Mouse (Mus musculus) heart, embryonic 15.5 days (tissue): ENCODE results near the gene Gnb5. TPM values are rescaled to one million over a fixed set of nuclear protein-coding genes. Genes with fewer than 3 reads are reported as not detected.

Experiments
- ATAC-seq: fragments of 200-750 bp; cut with Nextera tagmentation; replicated peaks from 2 replicates; pipeline ENCODE4 v1.8.0; 2017; ENCODE audit warnings: low read depth, moderate TSS enrichment; ENCODE audit not compliant: insufficient number of reproducible peaks, insufficient read depth, low FRiP score
- H3K27ac ChIP-seq: fragments of 300-500 bp; sonication (generic); 2 replicates; pipeline ENCODE4 v1.5.1; 2015; ENCODE audit warnings: mild to moderate bottlenecking, inconsistent platforms
- H3K27me3 ChIP-seq: fragments of 300-500 bp; sonication (generic); 2 replicates; pipeline ENCODE4 v1.6.1; 2015; ENCODE audit warnings: inconsistent platforms
- H3K36me3 ChIP-seq: fragments of 300-500 bp; sonication (generic); 2 replicates; pipeline ENCODE4 v1.6.1; 2015; ENCODE audit warnings: mild to moderate bottlenecking, inconsistent platforms
- H3K4me1 ChIP-seq: fragments of 300-500 bp; sonication (generic); replicated peaks from 2 replicates; pipeline ENCODE4 v1.6.1; 2015; ENCODE audit warnings: inconsistent platforms
- H3K4me2 ChIP-seq: fragments of 300-500 bp; sonication (generic); 2 replicates; pipeline ENCODE4 v1.6.1; 2015; ENCODE audit warnings: inconsistent platforms, mild to moderate bottlenecking, moderate library complexity
- H3K4me3 ChIP-seq: fragments of 300-500 bp; sonication (generic); 2 replicates; pipeline ENCODE4 v1.5.1; 2015; ENCODE audit warnings: mild to moderate bottlenecking, inconsistent platforms
- H3K9ac ChIP-seq: fragments of 300-500 bp; sonication (generic); 2 replicates; pipeline ENCODE4 v1.6.1; 2015; ENCODE audit warnings: mild to moderate bottlenecking, inconsistent platforms
- H3K9me3 ChIP-seq: fragments of 300-500 bp; sonication (generic); replicated peaks from 2 replicates; pipeline ENCODE4 v1.6.1; 2016; ENCODE audit warnings: inconsistent platforms
- WGBS: fragments of 180-500 bp; shearing (Covaris S2); methylation state at CpG from one replicate; pipeline ENCODE4 v1.1.7; 2015; ENCODE audit warnings: mixed read lengths; 5-methylcytosine and 5-hydroxymethylcytosine counted together
- polyA plus RNA-seq: library from polyadenylated mRNA; unstranded; fragments of >200 nt; fragmentation: Nextera tagmentation; extraction: Ambion mirVana; gene quantifications from 2 replicates; pipeline ENCODE4 v1.2.1, GENCODE M21; 2015

The Gnb5 gene
- polyA plus RNA-seq, 1 experiment from 2014 or later = 56.1 TPM

DNA sequence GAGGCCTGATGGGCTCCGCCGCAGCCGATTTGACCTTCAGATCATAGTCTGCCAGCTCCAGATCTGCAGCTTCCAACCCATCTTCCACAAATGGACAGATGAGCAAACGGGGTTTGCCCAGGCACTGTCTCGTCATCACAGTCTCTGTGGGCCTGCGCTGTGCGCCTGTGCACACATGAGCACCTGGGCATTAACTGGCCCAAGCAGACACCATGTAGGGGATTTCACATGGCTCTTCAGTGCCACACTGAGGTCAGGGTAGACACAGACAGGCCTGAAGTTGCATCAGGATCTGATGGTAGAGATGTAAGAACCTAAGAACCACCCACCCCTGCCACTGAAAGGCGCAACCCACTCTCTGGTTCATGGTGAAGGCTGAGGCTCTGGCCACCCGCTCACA, 31.0 kb upstream of the Gnb5 start:
- no peak overlapping the region for H3K4me3 ChIP-seq
- no peaks in the 10 kb centered on the region for H3K4me1 ChIP-seq
- no peaks in the 10 kb centered on the region for H3K9me3 ChIP-seq
- WGBS = 92% methylated on average over 9 of the region's 9 CpGs
- ATAC-seq = no peak
- no peak overlapping the region for H3K27ac ChIP-seq
- H3K36me3 ChIP-seq = no peaks in the 10 kb centered on the region; the same call in 1 of the 2 replicates
- H3K4me2 ChIP-seq = no peak overlapping the region
- H3K9ac ChIP-seq = no peak overlapping the region
- H3K27me3 ChIP-seq = no peaks in the 10 kb centered on the region

DNA sequence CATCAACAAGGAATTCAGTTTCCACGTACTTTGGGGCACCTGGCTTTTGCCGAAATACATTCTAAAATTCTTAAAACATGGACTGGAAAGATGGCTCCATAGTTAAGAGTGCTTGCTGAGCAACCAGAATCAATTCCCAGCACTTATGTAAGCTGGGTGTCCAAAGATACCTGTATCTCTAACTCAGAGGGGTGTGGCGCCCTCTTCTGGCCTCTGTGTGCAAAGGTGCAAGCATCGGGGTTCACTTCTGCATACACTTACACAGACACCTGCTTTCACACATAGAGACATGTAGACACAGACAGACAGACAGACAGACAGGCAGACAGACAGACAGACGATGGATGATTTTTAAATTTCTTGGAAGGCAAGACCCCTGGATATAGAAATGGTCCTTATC, 25.3 kb upstream of the Gnb5 start:
- 46% methylated on average over 5 of the region's 5 CpGs for WGBS
- ATAC-seq = no peak
- Histone ChIP-seq H3K9ac (no peak overlapping the region), H3K4me2 (no peak overlapping the region), H3K4me3 (no peak overlapping the region), H3K9me3 (no peaks in the 10 kb centered on the region), H3K27me3 (no peaks in the 10 kb centered on the region), H3K36me3 (no peaks in the 10 kb centered on the region), H3K27ac (no peak overlapping the region), H3K4me1 (0 out of 2 replicates have a peak, but pooled peaks cover 3% of the 10 kb centered on the region)

DNA sequence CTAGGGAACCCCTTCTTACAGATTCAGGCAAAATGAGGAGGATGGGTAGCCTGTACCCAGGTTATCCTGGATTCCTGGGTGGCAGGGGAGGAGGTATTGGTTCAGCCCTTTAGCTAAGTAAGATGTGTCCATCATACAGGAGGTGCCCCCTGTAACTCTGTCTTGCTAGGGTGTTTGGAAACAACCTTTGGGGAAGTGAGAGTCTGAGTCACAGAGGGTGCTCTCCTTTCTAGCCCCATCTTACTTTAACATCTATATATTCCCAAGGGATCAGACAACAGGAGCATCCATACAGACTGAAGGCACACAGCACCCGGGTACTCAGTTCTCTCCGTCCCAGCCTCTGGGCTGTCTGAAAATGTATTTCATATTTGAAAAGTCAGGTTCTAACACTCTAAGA, 23.9 kb upstream of the Gnb5 start:
- H3K36me3 ChIP-seq = no peaks in the 10 kb centered on the region
- H3K4me3 ChIP-seq = no peak overlapping the region
- H3K4me1 ChIP-seq = 0 out of 2 replicates have a peak, but pooled peaks cover 3% of the 10 kb centered on the region
- ATAC-seq = no peak
- no peak overlapping the region for H3K9ac ChIP-seq
- 71% methylated on average over 2 of the region's 2 CpGs for WGBS
- H3K27ac ChIP-seq = no peak overlapping the region
- H3K27me3 ChIP-seq = no peaks in the 10 kb centered on the region
- no peak overlapping the region for H3K4me2 ChIP-seq
- H3K9me3 ChIP-seq = no peaks in the 10 kb centered on the region

DNA sequence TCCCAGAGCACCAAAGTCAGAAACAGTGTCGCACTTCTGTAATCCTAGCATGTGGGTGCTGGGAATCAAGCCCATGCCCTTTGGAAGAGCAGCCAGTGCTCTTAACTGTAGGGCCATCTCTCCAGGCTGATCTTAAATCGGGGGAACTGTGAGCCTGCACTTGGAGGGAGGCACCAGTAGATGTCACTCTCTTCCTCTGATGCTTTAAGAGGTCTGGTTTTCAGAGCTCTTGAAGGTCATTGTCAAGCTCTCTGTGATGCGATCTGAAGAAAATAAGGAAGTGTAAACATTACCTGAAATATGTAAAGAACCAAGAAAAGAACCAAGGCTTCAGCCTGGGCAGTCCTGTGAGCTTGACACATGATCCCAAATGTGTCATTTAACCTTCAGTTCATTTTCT, 23.3 kb upstream of the Gnb5 start:
- 0 out of 2 replicates have a peak, but pooled peaks cover 3% of the 10 kb centered on the region for H3K4me1 ChIP-seq
- no peak overlapping the region for H3K9ac ChIP-seq
- no peak overlapping the region for H3K4me3 ChIP-seq
- H3K27ac ChIP-seq = no peak overlapping the region
- H3K36me3 ChIP-seq = no peaks in the 10 kb centered on the region
- no peak overlapping the region for H3K4me2 ChIP-seq
- WGBS = 10% methylated on average over 3 of the region's 3 CpGs
- no peak for ATAC-seq
- H3K27me3 ChIP-seq = no peaks in the 10 kb centered on the region
- H3K9me3 ChIP-seq = no peaks in the 10 kb centered on the region

DNA sequence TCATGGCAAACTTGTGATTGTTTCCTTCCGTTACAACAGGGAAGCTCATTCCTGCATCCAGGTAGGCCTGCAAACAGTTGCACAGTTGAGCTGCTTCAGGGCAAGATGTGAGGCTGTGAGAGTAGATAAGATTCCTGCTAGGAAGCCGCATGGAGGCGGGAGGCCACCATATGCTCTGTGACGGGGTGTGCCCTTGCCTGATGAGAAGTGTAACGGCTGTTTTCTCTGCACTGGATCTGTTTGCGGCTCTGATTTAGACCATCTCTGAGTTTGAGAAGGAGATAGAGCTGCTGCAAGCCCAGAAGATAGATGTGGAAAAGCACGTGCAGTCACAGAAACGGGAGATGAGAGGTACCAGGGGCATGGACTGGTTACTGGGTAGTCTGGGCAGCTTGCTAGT, 22.5 kb upstream of the Gnb5 start:
- 66% methylated on average over 8 of the region's 8 CpGs for WGBS
- no peak overlapping the region for H3K4me3 ChIP-seq
- no peaks in the 10 kb centered on the region for H3K9me3 ChIP-seq
- H3K4me1 ChIP-seq = 0 out of 2 replicates have a peak, but pooled peaks cover 3% of the 10 kb centered on the region
- H3K36me3 ChIP-seq = no peaks in the 10 kb centered on the region
- H3K27ac ChIP-seq = no peak overlapping the region
- H3K27me3 ChIP-seq = no peaks in the 10 kb centered on the region
- H3K9ac ChIP-seq = no peak overlapping the region
- no peak for ATAC-seq
- no peak overlapping the region for H3K4me2 ChIP-seq

DNA sequence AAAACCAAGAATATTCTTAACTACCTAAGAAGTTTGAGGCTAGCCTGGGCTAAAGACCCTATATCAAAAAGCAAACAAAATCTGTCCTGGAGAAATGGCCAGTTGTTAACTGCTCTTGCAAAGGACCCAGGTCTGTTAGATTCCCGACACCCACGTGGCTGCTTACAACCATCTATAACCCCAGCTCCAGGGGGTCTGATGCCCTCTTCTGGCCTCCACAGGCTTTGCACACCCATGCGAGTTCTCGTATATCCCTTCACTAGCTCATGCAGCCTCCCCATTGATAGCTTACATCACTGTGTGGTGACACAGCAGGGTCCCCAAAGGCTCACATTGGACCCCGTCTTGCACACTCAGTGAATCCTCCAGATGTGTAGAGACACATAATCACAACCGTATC, 20.7 kb upstream of the Gnb5 start:
- H3K4me3 ChIP-seq = no peak overlapping the region
- no peaks in the 10 kb centered on the region for H3K9me3 ChIP-seq
- H3K27me3 ChIP-seq = no peaks in the 10 kb centered on the region
- H3K36me3 ChIP-seq = no peaks in the 10 kb centered on the region
- peaks cover 3% of the 10 kb centered on the region; the same call in 1 of the 2 replicates for H3K4me1 ChIP-seq
- no peak overlapping the region for H3K27ac ChIP-seq
- 82% methylated on average over 6 of the region's 6 CpGs for WGBS
- no peak for ATAC-seq
- H3K9ac ChIP-seq = no peak overlapping the region
- H3K4me2 ChIP-seq = no peak overlapping the region

DNA sequence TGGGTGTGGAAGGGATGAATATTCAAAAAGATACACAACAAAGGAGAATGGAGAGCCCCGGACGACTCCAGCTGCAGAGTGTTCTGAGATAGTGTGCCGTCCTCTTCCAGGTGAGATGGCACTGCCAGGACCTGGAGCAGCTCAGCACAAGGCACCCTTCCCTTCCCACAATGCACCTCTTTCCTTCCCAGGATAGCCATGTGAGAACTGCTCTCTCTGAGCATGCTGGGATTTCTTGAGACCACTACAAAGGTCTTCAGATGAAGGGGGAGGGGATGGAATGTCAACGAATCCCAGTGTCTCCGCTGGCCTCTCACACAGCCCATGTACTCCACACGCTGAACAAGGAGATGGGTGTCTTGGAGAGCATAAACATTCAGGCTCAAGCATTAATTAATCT, 18.5 kb upstream of the Gnb5 start:
- no peaks in the 10 kb centered on the region for H3K27me3 ChIP-seq
- H3K4me1 ChIP-seq = peaks cover 3% of the 10 kb centered on the region; the same call in 1 of the 2 replicates
- H3K9ac ChIP-seq = no peak overlapping the region
- no peaks in the 10 kb centered on the region for H3K36me3 ChIP-seq
- H3K4me3 ChIP-seq = no peak overlapping the region
- no peaks in the 10 kb centered on the region for H3K9me3 ChIP-seq
- no peak overlapping the region for H3K4me2 ChIP-seq
- no peak overlapping the region for H3K27ac ChIP-seq
- ATAC-seq = no peak
- 66% methylated on average over 6 of the region's 6 CpGs for WGBS

DNA sequence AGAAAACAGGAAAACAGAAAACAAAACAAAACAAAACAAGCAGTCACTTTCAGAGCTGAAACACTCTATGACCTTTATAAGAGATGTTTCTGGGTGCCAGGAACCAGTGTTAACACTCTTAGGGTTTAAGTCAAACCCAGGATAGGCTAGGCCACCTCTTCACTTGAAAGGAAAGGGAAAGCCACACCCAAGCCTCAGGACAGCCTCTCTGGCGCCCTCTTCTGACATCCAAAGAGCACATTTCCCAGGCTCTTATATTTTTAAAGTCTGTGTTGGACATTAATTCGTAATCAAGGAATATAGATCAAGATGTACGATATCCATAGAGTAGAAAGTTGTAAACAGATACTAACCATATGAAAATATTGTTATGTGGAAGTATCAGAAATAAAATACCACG, 16.5 kb upstream of the Gnb5 start:
- Histone ChIP-seq H3K9me3 (no peaks in the 10 kb centered on the region), H3K4me2 (no peak overlapping the region), H3K4me1 (no peaks in the 10 kb centered on the region; the same call in 1 of the 2 replicates), H3K27ac (no peak overlapping the region), H3K4me3 (no peak overlapping the region), H3K36me3 (no peaks in the 10 kb centered on the region), H3K27me3 (no peaks in the 10 kb centered on the region), H3K9ac (no peak overlapping the region)
- ATAC-seq = no peak
- WGBS = 44% methylated on average over 4 of the region's 4 CpGs

DNA sequence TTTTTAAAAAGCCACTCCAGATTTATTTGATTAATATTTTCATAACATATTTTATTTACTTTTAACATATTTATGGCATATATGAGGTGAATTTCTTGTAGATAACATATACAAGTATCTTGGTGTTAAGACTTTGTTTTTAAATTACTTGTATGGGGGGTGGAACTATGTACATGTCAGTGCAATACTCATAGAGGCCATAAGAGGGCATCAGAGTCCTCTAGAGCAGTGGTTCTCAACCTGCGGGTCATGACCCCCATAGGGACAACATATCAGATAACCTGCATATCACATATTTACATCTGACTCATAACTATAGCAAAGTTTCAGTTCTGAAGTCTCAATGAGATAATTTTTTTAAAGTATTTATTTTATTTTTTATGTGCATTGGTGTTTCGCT, 6.7 kb upstream of the Gnb5 start:
- 75% methylated on average over 2 of the region's 2 CpGs for WGBS

DNA sequence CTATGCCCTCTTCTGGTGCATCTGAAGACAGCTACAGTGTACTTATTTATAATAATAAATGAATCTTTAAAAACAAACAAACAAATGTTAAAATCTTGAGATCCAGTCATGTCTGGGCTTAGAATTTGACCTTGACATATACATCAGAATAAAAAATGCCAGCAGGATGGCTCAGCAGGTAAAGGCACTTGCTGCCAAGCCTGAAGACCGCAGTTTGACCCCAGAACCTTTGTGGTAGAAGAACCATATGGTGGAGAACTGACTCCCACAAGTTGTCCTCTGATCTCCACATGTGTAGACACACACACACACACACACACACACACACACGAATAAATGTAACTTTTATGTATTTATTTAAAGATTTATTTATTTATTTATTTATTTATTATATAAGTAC, 3.1 kb upstream of the Gnb5 start:
- peaks cover 7% of the 10 kb centered on the region; the same call in 1 of the 2 replicates for H3K4me1 ChIP-seq
- H3K9ac ChIP-seq = no peak overlapping the region
- no peak overlapping the region for H3K4me3 ChIP-seq
- H3K4me2 ChIP-seq = no peak overlapping the region
- no peak overlapping the region for H3K27ac ChIP-seq
- H3K36me3 ChIP-seq = no peaks in the 10 kb centered on the region
- no peak for ATAC-seq
- H3K27me3 ChIP-seq = no peaks in the 10 kb centered on the region
- H3K9me3 ChIP-seq = no peaks in the 10 kb centered on the region
- WGBS = 88% methylated on average over 2 of the region's 2 CpGs

More for the DNA sequence above, 6.7 kb upstream of the Gnb5 start:
- ATAC-seq = no peak
- H3K36me3 ChIP-seq = no peaks in the 10 kb centered on the region
- H3K9ac ChIP-seq = no peak overlapping the region
- no peaks in the 10 kb centered on the region for H3K9me3 ChIP-seq
- H3K27me3 ChIP-seq = no peaks in the 10 kb centered on the region
- H3K27ac ChIP-seq = no peak overlapping the region
- H3K4me3 ChIP-seq = no peak overlapping the region
- peaks cover 7% of the 10 kb centered on the region; the same call in 1 of the 2 replicates for H3K4me1 ChIP-seq
- no peak overlapping the region for H3K4me2 ChIP-seq

DNA sequence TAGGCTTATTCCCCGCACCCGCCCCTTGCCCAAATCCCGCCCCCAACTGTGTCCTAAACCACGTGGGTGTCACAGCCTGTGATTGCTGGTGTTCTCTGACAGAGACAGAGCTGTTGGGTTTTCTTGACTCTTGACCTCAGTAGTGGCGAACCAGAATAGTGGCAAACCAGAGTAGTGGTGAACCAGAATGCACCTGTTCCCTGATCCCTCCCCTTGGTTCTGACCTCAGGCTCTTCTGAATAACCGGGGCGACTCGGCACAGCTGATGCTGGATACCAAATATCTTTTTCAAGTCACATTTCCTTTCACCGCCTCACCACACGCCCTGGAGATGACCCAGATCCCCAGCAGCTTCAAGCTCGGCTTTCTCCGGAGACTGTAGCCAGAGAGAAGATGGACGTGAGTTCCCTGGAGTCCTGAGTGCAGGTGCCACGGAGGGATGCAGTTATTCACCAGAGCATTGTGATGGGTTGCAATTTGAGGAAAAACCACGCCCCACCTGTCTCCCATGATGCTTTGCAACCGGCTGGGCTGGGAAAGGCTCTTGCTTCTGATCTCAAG, 2.3 kb upstream of the Gnb5 start:
- Histone ChIP-seq H3K4me3 (no peak overlapping the region), H3K9ac (no peak overlapping the region), H3K36me3 (no peaks in the 10 kb centered on the region), H3K4me1 (peaks cover 7% of the 10 kb centered on the region; the same call in 1 of the 2 replicates), H3K27ac (no peak overlapping the region), H3K27me3 (no peaks in the 10 kb centered on the region), H3K4me2 (peak overlapping the region; percentile 49), H3K9me3 (no peaks in the 10 kb centered on the region)
- ATAC-seq = no peak
- 25% methylated on average over 16 of the region's 16 CpGs for WGBS

DNA sequence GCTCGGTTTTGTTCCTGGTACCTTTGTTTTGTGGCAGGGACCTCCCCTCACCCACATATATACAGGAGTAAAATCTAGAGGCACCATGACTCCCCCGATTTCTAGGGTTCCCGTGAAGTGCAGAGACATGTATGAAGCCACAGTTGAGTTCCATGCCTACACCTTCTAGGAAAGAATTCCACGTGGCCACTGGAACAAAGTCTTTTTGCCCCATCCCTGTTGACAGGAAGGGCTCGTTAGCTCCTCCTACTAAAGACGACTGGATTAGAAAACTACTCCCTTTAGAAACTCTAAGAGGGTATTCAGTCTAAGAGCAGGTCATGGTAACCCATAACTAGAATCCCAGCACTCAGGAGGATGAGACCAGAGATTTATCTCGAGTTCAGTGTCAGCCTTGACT, 1.8 kb upstream of the Gnb5 start:
- ATAC-seq = no peak

More for the DNA sequence above, 1.8 kb upstream of the Gnb5 start:
- H3K27me3 ChIP-seq = no peaks in the 10 kb centered on the region
- no peak overlapping the region for H3K4me3 ChIP-seq
- no peak overlapping the region for H3K27ac ChIP-seq
- H3K4me2 ChIP-seq = peak overlapping the region; percentile 49; the same call in 1 of the 2 replicates
- no peaks in the 10 kb centered on the region for H3K9me3 ChIP-seq
- H3K9ac ChIP-seq = no peak overlapping the region
- WGBS = 31% methylated on average over 7 of the region's 7 CpGs
- no peaks in the 10 kb centered on the region for H3K36me3 ChIP-seq
- peaks cover 7% of the 10 kb centered on the region; the same call in 1 of the 2 replicates for H3K4me1 ChIP-seq
